Mouse (Mus musculus) myocyte (in vitro differentiated cells): ENCODE data around the gene Dlgap3.

ENCODE experiments used
- CEBPB ChIP-seq: IDR thresholded peaks from 2 replicates; pipeline ENCODE4 v1.6.1; 2011; ENCODE audit warnings: mild to moderate bottlenecking, moderate library complexity; ENCODE audit not compliant: poor library complexity, insufficient read depth, severe bottlenecking
- MAX ChIP-seq: IDR thresholded peaks from one replicate; pipeline ENCODE4 v1.6.1; 2011; ENCODE audit warnings: low read depth, mild to moderate bottlenecking, control low read depth
- MYOD1 ChIP-seq, 3 experiments: IDR thresholded peaks; one replicate each; pipeline ENCODE4 v1.6.1; 2011; ENCODE audit warnings: control low read depth in 2 of 3, low read depth in 2 of 3, mild to moderate bottlenecking in 2 of 3, moderate library complexity in 1 of 3; ENCODE audit not compliant: insufficient read length in 2 of 3, control insufficient read depth in 1 of 3
- MYOG ChIP-seq, 3 experiments: IDR thresholded peaks; one replicate each; pipeline ENCODE4 v1.6.1; 2011; ENCODE audit warnings: control low read depth in 2 of 3, low read depth in 2 of 3, mild to moderate bottlenecking in 2 of 3; ENCODE audit not compliant: insufficient read length in 2 of 3, control insufficient read depth in 1 of 3, insufficient read depth in 1 of 3
- POLR2A ChIP-seq: IDR thresholded peaks from one replicate; pipeline ENCODE4 v1.6.1; 2011; ENCODE audit warnings: low read depth, mild to moderate bottlenecking, control low read depth, moderate library complexity; ENCODE audit not compliant: insufficient read length
- POLR2AphosphoS2 ChIP-seq: IDR thresholded peaks from one replicate; pipeline ENCODE4 v1.6.1; 2011; ENCODE audit warnings: low read depth, control low read depth; ENCODE audit not compliant: insufficient read length
- REST ChIP-seq: IDR thresholded peaks from one replicate; pipeline ENCODE4 v1.6.1; 2011; ENCODE audit warnings: mild to moderate bottlenecking, control low read depth, moderate library complexity; ENCODE audit not compliant: insufficient read depth, insufficient read length
- SRF ChIP-seq: IDR thresholded peaks from one replicate; pipeline ENCODE4 v1.6.1; 2011; ENCODE audit warnings: low read depth; ENCODE audit not compliant: control insufficient read depth, insufficient read length
- TCF12 ChIP-seq: IDR thresholded peaks from one replicate; pipeline ENCODE4 v1.6.1; 2011; ENCODE audit warnings: mild to moderate bottlenecking, control low read depth; ENCODE audit not compliant: poor library complexity, insufficient read depth, severe bottlenecking
- USF1 ChIP-seq: IDR thresholded peaks from one replicate; pipeline ENCODE4 v1.6.1; 2011; ENCODE audit warnings: low read depth, mild to moderate bottlenecking, control low read depth, moderate library complexity

GRCm38 (mm10) chr4:127174900-127175278 is 5.9 kb downstream of the Dlgap3 start:
- TF ChIP-seq MAX (no peak), USF1 (no peak), POLR2A (no peak), TCF12 (no peak), SRF (no peak), REST (no peak), CEBPB (no peak), MYOD1 (IDR thresholded peaks at IDR 0.05; ENCODE audit: control insufficient read depth in 1 of 3, insufficient read length in 2 of 3, low read depth in 2 of 3) (no peak), POLR2AphosphoS2 (no peak), MYOG (IDR thresholded peaks at IDR 0.05; ENCODE audit: control insufficient read depth in 1 of 3, insufficient read depth in 1 of 3, insufficient read length in 2 of 3, low read depth in 2 of 3) (no peak)
